Mouse (Mus musculus) megakaryocyte-erythroid progenitor cell, adult 5-6 weeks (primary cell): ENCODE data around the gene Tgfb2. TPM values are rescaled to one million over a fixed set of nuclear protein-coding genes. Genes with fewer than 3 reads are reported as not detected.

Source experiments
- ATAC-seq: replicated peaks from 2 replicates; pipeline ENCODE4 v1.8.0; 2016; ENCODE audit warnings: mild to moderate bottlenecking, inconsistent platforms; ENCODE audit not compliant: severe bottlenecking, poor library complexity, low FRiP score, low TSS enrichment
- total RNA-seq, 2 experiments: library from RNA; stranded (forward) in 1 of 2; stranded (reverse) in 1 of 2; fragments of 200-1000, 215-1000 nt in 1 of 2; fragments of >200 nt in 1 of 2; fragmentation: Nextera tagmentation in 1 of 2; gene quantifications; 2 replicates each; pipeline ENCODE4 v1.2.3; 2014 to 2017

Tgfb2 gene
- 0.13 and 0.64 TPM in 2 replicates for total RNA-seq (2014; fragmentation: Nextera tagmentation)
- total RNA-seq (2017) = 0.04 TPM in 1 of 2 replicates, not detected in the other

DNA sequence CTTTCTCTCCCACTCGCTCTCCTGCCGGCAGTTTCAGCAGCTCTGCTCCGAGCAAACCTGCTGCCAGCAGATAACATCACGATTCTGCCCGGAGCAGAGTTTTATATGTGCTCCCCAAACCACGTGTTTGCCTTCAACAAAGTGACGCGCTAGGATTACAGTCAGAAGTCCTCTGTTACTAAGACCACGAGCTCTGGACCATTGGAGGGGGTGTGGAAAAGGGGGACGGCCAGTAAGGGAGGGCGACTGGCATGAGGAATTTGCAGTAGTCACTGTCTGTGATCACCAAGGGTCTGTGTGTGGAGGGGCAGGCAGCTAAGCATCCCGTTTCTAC lies at the start of gene Tgfb2:
Gene Tgfb2 (minus strand): TSS at position 75 of the 334 bp plus-strand sequence.
- peak; percentile 56 for ATAC-seq

DNA sequence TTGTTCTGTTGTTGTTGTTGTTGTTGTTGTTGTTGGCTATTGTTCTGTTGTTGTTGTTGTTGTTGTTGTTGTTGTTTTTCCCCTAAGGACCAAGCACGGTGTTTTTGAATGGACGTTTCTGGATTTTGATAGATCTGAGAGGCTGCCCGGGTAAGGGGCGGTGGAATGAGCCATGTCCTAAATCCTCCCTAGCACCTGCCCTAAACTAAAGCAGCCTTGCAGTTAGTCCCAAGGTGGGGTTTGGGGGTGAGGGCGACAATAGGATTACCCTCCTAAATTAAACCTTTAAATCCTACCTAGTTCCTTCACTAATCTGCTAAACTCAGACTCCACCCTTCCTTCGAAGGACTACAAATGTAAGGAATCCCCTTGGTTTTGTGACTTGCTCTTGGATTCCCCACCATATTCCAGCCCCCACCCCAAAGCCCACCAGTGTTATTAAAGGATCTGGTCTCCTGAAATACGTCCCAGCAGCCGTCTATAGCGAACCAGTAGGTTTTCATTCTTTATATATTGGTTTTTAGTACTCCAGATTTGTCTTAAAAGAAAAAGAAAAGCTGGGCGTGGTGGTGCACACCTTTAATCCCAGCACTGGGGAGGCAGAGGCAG lies 44.0 kb upstream of the Tgfb2 start:
- peak; percentile 22; the same call in 1 of the 2 replicates for ATAC-seq

DNA sequence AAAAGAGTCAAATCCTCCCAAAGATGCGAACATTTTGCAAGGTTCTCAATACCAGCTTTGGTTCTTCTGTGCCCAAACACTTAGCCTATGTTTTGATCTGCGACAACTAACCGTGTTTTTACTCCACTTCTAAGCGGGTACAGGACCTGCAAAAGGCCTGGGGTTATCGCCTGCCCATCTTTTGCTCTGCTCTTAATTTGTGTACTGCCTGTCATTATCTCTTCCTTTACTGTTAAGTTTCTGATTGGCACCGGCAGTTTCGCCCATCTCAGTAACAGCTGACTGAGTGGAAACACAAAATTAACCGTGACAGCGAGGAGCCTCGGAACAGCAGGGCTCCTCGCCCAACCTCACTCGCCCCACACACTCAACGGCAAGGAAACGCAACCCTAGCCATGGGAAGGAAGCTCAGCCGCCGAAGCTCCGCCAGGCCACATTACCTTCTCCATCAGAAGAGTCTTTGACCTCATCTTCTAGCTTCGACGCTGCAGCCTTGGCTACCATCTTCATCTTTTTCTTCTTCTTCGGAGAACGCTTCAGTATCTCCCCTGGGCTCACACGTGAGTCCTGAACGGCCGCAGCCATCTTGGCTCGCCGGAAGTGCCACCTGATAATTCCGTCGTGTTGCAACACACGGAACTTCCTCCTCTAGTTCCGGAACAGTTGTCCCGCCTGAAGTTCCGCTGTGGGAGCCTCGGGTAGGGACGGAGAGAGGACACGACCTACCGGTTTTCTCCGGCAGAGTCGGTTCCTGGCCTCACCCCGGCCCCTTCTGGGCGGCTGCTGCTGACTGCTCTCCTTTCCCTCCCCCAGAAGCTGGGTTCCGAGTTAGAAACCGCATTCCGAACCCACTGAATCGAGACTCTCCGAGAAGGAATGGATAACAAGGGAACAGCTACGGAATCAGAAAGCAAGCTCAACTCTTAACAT lies 43.2 kb upstream of the Tgfb2 start, which contains the start of gene Rrp15:
Gene Rrp15 (minus strand): TSS at position 635 of the 930 bp plus-strand sequence.
- peak; percentile 93 for ATAC-seq

- ATAC-seq = no peak
These were observed 34.0 kb upstream of the Tgfb2 start for GRCm38 (mm10) chr1:186739828-186740227.

- 0 out of 2 replicates have a peak, but pooled peaks have one; percentile 48 for ATAC-seq
These were observed 29.7 kb upstream of the Tgfb2 start for GRCm38 (mm10) chr1:186735537-186735936.

- no peak for ATAC-seq
These were observed 27.3 kb upstream of the Tgfb2 start for GRCm38 (mm10) chr1:186733052-186733451.

- peak; percentile 81 for ATAC-seq
These were observed 23.0 kb upstream of the Tgfb2 start for GRCm38 (mm10) chr1:186728778-186729177.

DNA sequence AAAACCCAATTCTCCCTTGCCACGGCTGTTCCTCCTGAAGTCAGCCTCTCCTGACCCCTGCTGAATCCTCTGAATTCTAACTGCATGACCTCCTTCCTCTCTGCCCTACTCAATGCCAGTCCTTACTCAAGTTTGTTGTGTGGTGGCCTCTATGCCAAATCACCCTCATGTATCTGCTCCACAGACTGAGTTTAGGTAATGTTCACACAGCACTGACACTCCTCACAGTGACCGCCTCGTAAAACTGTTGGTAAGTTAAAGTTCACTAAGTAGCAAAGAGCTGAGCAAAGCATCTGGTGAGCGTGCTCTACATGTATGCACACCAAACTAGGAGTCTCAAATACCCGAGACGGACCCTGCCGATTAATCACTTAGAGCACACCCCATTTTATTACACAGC lies 20.3 kb upstream of the Tgfb2 start:
- no peak for ATAC-seq

- no peak; the same call in 1 of the 2 replicates for ATAC-seq
These were observed 16.5 kb upstream of the Tgfb2 start for GRCm38 (mm10) chr1:186722299-186722698.

DNA sequence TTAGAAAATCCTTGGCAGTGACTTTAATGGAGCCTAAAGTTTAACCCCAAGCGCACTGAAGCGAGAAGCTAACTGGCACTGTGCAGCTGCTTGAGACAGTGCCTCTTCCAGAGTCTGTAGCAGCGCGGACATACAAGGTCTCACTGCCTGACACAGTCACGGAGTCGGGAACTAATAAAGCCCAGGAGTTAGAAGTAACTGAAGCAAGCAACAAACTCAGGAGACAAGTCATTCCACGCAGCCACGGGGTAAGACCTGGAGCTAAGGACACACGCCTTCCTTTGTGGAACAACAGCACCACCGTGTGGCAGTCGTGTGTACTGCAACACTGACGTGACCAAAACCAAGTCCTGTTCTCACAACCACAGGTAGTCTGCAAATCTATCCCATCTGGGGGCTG lies 16.1 kb upstream of the Tgfb2 start:
- peak; percentile 91 for ATAC-seq

- no peak for ATAC-seq
These were observed 15.4 kb upstream of the Tgfb2 start for GRCm38 (mm10) chr1:186721166-186721565.

GRCm38 (mm10) chr1:186719708-186720107 lies 13.9 kb upstream of the Tgfb2 start:
- no peak for ATAC-seq

- ATAC-seq = no peak
These were observed 13.1 kb upstream of the Tgfb2 start for GRCm38 (mm10) chr1:186718881-186719280.

DNA sequence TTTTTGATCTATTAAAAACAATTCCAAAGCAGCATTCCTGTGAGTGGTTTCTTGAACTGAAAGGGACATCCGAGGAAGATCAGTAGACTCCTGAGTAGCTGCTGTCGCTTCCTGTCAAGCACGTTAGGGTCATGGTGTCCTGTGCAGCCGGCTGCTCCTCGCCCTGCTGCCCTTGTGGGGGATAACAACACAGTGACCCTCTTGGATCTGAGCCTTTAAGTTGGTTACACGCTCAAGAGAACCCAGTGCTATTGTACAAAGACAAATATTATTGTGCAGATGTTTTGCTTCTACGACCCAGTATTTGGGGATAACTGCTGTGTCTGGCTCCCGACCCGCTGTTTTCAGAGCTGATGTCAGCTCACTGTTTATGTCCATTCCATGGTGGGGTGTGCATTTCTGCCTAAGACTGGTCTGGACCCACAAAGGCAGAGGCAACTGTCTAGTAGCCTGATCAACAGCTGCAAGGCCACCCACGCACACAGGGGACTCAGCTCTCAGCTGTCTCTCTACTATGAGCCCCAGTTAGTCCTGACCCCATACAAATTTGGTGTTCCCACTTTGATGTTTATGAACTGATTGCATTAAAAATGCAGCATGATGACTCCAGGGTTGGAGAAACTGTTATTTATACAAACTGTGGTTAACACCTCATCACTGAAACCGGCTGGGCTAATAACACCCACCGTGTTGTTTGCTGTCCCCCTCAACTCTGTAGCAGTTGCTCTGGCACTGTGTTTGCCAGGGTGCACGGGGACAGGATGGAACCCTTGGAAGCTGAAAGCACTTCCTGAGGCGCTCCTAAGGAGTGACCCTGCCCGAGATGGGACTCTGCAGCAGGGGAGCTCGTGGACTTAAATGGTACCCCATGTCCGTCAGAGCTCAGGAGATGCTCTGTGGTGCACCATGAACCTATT lies 9.4 kb upstream of the Tgfb2 start:
- ATAC-seq = no peak

- ATAC-seq = no peak
These were observed 8.4 kb upstream of the Tgfb2 start for GRCm38 (mm10) chr1:186714215-186714614.

DNA sequence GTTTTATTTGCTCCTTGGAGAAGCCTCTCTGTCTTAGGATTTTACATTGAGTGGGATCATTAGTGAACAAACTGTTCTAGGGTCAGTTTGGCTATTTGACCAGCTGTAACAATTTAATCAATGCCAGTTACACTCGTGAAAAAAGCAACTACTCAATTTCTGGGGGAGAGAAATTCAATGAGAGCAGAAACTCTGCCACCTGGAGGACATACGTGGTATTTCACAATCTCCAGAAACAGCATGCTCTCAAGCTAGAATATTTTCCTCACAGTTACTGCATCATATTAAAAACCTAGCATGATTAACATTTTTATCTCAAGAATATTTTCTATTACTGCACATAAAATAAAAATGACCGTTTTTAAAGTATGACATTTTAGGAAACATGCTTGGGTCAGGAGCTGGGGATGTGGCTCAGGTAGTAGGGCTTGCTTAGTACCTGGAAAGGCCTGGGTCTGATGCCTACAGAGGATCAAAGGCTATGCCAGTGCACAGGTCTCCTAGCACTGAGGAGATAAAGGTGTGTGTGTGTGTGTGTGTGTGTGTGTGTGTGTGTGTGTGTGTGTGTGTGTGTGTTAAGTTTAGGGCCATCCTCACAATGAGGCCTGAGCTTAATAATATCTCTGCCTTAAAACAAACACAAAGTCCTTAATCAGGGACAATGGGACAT lies 7.1 kb upstream of the Tgfb2 start:
- peak; percentile 59; the same call in 1 of the 2 replicates for ATAC-seq

DNA sequence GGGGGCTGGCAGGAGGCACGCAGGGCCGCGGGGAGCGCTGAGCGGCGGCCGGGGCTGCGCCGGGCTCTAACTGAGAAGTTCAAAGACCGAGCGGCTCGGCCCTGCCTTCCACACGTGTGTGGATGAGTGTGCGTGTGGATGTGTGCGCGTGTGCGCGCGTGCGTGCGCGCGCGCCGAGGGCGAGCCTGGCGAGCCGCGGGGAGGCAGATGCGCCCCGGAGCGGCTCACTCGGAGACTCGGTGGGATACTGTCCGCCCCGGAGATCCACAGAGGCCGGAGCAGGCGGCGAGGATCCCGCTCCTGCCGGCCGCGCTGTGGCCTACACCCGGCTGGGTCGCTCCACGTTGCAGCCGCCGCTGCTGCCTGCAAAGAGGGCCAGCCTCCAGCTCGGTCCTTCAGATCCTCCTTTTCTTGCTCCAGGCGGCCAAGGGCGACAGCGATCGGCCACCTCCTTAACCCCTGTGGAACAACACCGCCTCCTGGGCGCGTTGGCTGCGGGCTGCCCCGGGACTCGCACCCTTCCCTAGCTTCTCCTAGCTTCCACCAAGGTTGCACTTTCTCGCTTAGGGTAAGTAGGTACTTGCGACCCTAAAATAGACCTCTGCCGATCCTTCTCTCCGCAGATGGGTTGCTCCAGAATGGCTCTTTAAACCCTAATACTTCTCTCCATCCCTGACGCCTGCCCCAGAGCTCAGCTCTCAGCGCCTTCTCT lies 430 bp downstream of the Tgfb2 start:
- peak; percentile 49 for ATAC-seq

DNA sequence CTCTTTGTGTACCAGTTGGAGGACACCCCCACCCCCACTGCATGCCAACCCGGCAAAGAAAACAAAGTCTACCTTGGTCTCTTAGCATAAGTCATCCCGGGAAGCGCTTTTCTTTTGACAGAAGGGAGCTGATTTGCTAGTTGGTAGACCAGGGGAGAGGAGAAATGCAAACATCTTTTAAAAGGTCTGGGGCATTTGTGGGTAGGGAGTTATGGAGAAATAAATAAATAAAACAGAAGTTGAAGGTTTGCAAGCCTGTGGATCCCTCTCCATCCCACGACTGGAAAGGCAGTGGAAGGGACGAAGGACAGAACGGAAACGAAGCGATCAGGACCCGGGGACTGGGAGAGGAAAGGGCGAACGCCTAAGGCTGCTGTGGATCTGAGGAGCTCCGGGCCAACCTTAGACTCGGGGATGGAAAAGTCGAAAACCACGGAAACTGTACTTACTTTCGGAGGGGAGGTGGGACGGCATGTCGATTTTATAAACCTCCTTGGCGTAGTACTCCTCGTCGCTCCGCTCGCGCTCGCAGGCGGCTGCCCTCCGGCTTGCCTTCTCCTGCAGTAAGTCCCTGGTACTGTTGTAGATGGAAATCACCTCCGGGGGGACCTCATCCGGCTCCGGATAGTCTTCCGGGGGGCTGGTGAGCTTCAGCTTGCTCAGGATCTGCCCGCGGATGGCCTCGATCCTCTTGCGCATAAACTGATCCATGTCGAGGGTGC lies 1.6 kb downstream of the Tgfb2 start:
- ATAC-seq = no peak
